Mouse (Mus musculus) lung, postnatal 0 days (tissue): ENCODE measurements around the gene Adgrg5.

ENCODE experiments used
- CTCF ChIP-seq: IDR thresholded peaks from 2 replicates; pipeline ENCODE4 v1.5.1; 2016; ENCODE audit warnings: antibody characterized with exemption, mild to moderate bottlenecking
- EP300 ChIP-seq: IDR thresholded peaks from 2 replicates; pipeline ENCODE4 v1.6.1; 2016; ENCODE audit warnings: antibody characterized with exemption, mild to moderate bottlenecking, control low read depth

DNA sequence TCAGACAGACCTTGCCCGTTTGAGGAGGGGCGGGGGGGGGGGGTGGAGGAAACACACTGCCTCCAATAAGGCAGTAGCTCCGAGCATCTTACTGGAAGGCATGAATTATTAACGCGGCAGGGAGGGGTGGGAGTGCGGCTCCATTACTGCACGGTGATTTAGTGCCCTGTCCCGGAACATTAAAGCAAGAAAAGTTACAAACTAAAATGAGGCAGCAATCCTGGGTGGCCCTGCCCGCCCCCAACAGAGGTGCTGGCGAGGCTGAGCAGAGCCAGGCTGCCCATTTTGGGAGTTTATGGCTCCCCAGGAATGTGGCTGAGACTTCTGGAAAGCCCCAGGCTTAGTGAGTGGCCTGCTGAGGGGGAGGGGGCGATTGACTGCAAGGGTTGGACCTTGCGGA, 19.8 kb upstream of the Adgrg5 start:
- no peak for TF ChIP-seq EP300
- TF ChIP-seq CTCF, result no peak
